Mouse (Mus musculus) small intestine, adult 2 months (tissue): ENCODE data around the gene Gm37240.

Source experiments
- CTCF ChIP-seq: fragments of 200-500 bp; IDR thresholded peaks from 2 replicates; pipeline ENCODE4 v1.5.1; 2012; ENCODE audit warnings: low read depth, mild to moderate bottlenecking, control low read depth, inconsistent platforms, low read length, moderate library complexity, mixed read lengths; ENCODE audit not compliant: insufficient replicate concordance, insufficient read length; ENCODE audit errors: extremely low read depth
- POLR2A ChIP-seq: fragments of 200-500 bp; IDR thresholded peaks from 2 replicates; pipeline ENCODE4 v1.6.1; 2012; ENCODE audit warnings: low read depth, mild to moderate bottlenecking, control low read depth, inconsistent platforms, low read length, moderate library complexity

GRCm38 (mm10) chr3:84921704-84922420 is 965.5 kb downstream of the Gm37240 start:
- TF ChIP-seq POLR2A: no peak
- TF ChIP-seq CTCF: no peak
